Mouse (Mus musculus): ENCODE results near the gene Cox19. TPM values are rescaled to one million over a fixed set of nuclear protein-coding genes. Genes with fewer than 3 reads are reported as not detected.
"Not testable (repeated sequence)": the region's sequence is repeated elsewhere in the genome, so short reads cannot be mapped to it uniquely, and the experiment has no call there.

The Cox19 gene
- total RNA-seq, 1 experiment from 2014 or later, result 68.3 TPM

DNA sequence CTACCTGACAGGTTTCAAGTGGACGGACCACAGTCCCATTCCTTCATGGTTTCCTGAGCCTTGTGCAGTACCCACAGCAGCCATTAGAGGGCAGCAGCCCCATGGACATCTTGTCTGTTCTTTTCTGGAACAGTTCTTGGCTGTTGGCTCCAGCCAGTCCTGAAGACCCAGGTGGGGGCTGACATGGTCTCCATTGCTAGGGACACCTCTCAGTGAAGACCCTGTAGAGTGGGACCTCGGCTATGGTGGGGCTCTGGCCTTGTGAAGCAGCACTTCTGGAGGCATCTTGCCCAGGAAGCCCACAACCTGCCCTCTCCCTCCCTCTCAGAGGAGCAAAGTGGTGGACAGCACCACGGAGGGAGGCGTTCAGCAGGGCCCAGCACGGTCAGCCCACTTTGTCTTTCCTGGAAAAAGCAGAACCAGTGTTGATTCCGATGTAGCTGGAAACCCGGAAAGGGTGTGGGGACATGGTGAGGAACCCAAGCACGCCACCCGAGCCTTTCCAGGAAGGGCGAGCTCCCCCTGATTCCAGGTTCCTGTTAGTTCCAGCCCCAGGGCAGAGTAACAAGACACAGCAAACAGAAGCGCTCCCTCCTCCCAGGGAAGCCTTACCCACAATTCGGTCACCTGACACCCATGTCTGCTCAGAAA lies 13.2 kb upstream of the Cox19 start:
- peak; percentile 90 for DNase-seq

DNA sequence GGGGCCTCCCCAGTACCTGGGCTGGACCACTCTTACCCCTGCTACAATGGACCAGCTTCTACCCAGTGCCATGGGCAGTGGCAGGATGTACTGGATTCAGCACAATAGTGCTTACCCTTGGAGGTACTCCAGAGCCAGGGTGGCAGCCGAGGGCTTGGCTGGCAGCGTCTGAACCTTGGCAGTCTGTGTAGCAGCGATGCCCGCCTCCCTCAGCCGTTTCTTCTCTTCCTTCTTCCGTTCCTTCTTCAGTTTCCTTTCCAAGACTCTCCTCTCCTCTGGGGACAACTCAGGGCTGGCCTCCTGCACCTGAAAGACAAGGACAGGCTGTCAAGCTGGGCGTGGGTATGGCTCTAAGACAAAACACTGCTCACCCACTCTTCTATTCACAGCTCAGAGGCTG lies 12.6 kb upstream of the Cox19 start:
- DNase-seq, result no peak

DNA sequence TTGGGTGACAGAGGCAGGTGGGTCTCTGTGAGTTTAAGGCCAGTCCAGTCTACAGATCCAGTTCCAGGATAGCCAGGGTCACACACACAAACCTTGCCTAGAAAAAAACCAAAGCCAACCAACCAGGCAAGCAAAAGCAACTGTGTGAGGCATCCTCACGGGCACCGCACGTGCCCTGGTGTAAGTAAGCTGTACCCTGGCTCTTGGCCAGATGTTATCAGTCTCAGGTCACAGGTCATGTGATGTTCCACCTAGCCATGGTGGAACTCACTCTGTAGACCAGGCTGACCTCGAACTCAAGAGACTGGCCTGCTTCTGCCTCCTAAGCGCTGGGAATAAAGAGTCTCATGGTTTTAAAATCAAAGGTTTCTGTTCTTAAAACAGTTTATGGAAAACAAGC lies 8.0 kb upstream of the Cox19 start:
- DNase-seq, result no peak

DNA sequence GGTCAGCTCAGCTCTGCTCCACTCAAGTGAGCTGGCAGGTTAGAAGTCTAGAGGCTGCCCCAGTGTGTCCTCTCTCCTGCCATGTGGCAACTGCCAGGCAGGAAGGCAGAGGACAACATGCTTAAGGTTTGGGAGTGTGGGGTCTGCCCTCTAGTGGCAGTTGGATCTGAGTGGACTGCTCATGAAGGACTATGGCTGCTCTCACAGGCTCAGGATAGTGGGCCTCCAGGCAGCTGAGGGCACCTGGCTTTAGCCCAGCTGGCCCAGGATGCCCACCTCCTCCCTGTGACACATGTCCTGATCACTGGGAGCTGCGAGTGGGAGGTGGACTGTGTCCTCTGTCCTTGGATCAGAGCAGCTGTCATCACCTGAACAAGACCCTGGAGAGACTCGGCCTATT lies 7.4 kb upstream of the Cox19 start:
- DNase-seq, result peak; percentile 62

DNA sequence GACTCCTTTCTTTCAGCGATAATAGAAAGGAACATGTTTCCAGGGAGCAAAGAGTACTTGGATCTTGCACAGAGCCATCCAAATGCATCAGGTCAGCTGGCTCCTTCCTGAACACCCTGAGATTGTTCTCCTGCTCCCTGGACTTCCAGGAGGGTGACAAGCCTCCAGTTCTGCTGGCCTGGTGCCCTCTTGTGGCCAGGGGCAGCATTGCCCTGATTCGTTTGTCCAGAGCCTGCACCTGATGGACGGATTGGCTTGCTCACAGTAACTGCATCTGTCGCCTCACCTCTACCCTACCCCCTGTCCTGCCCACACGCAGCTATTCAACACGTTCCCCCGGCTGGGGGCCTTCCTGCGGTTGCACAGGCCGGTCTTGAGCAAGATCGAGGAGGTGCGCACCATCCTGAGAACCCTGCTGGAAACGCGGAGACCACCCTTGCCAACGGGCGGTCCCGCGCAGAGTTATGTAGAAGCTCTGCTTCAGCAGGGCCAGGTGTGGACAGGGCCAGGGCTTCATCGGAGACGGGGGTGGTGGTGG lies 4.1 kb upstream of the Cox19 start:
- peak; percentile 93 for DNase-seq

DNA sequence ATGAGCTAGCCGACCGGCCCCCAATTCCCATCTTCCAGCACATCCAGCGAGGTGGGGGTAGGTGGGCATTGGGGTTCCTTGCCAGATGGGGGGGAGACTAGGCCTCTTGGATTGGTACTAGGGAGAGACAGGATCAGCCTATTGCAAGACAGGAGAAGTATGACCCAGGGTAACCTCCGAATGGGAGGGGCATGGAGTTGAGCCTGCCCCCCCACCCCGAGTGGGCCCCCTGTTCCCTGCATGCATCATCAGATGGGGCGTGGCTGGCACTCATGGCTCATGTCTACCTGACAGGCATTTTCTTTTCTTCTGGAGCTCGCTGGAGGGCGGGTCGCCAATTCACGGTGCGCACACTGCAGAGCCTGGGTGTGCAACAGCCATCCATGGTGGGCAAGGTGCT lies 2.7 kb upstream of the Cox19 start:
- no peak for DNase-seq

DNA sequence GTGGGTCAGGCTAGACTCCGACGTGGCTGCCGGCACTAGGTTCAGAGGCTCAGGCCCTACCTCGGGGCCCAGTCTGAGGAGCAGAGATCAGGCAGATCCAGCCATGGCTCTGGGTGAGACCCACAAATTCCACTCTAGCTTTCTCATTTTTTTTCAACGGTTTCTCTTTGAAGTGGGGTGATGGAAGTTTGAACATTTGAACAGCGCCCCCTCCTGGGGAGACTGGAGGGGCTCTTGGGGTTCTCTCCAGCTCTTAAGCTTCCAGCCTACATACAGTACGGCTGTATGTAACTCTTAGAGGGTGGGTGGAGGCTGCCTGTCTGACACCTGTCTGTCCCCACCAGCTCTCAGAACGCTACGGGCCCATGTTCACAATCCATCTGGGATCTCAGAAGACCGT lies 2.3 kb upstream of the Cox19 start:
- peak; percentile 71 for DNase-seq

DNA sequence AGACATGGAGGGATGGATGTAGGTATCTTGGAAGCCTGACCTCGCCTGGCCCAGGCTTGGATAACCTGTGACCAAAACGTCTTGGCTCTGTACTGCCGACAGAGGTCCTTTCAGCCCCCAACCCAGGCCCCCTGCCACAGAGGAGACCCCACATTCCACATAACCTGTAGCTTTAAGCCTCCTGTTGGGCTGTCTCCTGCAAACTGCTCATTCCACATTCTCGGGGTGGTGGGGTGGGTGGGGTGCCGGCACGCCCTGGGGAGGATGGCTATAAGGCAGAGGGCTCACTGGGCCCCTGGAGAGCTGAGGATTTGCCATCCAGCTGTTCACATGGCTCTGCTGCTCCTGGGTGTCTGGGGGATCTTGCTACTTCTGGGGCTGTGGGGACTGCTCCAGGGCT lies 1.1 kb upstream of the Cox19 start, which contains the start of gene Cyp2w1:
Gene Cyp2w1, plus strand, starts transcription at position 301 of the 400 bp plus-strand sequence.
- no peak for DNase-seq

DNA sequence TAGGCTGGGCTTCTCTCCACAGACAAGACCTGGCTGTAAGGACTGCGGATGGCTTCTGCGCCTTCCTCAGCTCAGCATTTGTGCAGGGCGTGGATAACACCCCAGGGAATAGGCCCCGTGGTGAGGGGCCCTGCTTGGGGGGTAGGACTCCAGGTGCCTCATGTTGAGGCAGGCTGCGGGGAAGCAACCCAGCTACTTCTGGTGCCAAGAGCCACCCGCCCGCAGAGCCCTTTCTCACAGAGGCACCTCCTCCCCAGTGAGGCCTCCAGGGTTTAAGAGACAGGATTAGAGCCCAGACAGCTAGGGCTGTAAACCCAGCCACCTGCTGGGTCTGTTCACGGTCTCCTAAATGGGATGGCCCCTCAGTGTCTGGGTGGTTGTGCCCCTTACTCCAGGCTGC lies 410 bp upstream of the Cox19 start:
- no peak for DNase-seq

DNA sequence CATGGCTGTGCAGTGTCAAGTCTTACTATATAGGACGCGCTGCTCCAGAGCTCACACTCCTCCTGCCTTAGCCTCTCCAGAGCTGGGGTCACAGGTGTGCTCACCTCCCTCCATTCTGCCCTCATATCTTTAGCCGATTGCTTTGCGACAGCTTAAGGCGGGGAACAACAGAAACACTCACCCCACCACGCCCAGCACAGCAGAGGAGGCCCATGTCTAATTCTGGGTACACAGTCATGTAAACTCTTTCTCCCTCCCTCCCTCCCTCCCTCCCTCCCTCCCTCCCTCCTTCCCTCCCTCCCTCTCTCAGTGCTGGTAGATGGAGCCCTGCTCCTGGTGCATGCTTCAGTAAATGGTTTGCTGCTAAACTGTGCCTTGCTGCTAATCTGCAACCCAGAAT lies 1.5 kb downstream of the Cox19 start:
- no peak for DNase-seq

DNA sequence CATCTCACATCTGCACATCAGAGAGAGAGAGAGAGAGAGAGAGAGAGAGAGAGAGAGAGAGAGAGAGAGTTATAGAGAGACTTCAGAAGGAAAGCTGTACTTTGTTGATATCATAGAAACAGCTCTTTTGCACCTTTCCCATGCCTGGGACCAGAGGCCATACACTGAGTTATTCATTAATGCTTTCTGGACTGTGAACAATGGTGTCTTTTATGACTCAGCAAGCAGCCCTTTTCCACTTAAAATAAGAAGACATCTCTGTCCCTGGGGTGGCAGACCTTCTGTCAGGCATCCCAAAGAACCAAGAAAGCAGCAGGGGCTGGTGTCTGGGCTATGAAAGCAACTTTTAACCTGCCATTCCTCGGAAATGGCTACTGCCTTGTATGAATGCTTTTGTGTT lies 4.0 kb downstream of the Cox19 start:
- no peak for DNase-seq

DNA sequence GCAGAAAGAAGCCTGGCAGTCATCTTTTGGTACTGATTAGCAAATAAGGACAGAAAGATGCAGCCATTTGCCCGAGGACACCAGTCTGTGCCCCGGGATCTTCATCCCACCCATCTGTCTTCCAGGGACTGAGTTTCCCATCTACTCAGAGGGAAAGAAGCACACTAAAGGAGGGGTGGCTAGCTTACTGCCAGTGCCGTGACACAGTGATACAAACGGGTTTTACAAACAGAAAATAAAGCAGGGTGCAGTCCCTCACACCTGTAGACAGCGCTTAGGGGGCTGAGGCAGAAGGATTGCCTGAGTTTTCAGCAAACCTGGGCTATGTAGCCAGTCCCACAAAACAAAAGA lies 5.9 kb downstream of the Cox19 start:
- DNase-seq, result no peak

DNA sequence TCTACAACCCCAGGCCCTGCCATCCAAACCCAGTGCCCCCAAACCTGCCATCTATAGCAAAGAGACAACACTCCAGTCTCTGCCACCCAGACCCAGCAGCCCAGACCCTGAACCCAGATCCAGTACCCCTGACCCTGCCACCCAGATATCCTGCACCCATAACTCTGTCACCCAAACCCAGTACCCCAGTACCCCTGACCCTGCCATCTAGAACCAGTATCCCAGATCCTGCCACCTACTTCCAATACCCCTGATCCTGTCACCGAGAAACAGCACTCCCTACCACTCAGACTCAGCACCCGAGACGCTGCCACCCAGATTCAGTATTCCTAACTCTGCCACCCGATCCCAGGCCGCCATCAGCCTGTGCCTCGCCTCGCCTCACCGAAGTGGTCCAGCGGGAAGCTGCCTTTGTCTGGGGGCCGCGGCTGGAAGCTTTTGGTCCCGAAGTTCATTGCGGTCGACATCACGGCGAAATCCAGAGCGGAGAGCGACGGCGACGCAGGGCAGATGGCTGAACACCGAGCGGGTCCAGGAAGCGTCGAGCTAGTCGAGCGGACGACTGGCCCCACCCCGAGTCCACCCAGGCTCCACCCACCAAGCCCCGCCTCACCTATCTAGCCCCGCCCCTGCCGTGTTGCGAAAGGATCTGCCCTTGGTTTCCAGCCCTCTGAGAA lies 6.4 kb downstream of the Cox19 start:
- DNase-seq, result peak; percentile 99

DNA sequence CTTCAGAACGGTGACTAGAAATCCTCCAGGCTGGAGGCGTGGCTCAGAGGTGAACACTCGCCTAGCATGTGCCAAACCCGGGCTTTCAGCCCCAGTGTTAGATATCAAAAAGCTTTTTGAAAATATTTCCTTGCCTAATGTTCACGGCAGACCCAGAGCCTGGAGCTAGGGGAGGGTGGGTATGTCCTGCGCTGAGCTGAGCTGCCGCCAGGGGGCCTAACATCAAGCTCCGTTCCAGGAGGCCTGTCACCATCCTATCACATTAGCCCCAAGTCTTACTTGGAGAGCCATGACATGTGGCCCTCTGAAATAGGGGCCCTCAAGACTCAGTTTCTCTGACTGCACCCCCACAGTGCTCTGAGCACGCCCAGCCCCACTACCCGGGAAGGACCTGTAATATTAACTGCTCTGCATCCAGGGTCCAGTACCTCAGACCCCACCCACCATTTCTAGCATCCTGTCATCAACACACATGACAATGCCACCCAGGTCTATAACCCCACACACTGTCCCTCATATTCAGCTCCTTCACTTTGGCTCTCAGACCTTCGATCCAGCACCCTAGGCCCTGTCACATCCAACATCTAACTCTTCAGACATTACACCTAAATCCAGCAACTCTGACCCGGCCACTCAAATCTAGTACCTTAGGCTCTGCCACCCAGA lies 7.1 kb downstream of the Cox19 start:
- peak; percentile 91 for DNase-seq

DNA sequence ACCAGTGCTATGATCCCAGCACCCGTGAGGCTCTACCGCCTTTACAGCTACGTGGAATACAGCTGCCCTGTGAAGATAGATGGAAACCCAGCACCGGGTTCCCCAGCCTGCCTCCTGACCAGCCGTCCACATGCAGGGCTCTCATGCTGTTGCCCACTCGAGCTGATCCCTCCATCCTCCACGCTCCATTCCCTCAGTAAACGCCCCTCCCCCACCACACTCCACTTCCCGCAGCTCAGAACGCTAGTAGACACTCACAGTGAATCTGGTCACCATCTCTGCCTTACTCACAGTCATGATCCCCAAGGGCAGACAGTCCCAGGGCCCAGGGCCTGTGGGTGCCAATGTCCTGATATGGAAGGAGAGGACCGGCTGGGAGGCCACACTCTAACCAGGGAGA lies 12.3 kb downstream of the Cox19 start:
- no peak for DNase-seq

DNA sequence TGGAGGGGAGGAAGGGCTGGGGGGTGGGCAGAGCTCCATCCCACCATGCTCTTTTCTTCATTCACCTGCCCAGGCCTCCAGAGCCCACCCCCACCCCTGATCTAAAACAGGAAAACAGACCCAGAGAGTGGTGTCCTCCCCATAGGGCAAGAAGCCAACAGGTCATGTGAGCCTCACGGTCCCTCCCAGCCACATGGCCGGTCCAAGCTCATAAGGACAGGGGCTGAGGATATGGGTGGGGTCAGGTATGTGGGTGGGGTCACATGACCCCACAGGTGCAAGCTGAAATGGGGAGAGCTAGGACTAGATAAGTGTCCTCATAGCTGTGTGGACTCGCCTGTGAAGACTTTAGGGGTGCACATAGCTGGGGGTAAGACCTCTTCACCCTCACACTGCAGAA lies 12.8 kb downstream of the Cox19 start:
- no peak for DNase-seq

DNA sequence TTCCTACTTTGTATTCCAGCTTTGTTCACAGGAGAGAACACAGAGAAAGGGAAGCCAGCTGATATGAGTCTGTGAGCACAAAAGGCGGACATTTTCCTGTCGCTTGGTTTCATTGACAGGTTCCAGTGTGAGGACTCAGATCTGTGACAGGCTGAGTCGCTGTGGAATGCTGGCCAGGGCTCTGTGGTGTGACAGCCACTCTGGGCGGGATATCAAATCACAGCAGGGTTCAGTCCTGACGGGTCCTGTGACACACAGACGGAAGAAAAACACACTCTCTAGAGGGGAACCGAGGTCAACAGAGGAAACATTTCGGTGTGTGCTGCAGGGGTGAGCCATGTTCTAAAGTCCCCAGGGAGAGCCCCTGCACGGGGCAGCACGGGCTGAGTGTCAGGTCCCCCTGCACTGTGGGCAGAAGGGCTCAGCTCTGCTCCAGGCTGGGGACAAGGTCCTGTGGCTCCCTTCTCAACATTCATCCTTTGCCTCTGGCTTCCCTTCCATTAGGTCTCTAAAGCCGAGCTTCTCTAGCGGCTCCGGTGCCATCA lies 13.3 kb downstream of the Cox19 start:
- no peak for DNase-seq

DNA sequence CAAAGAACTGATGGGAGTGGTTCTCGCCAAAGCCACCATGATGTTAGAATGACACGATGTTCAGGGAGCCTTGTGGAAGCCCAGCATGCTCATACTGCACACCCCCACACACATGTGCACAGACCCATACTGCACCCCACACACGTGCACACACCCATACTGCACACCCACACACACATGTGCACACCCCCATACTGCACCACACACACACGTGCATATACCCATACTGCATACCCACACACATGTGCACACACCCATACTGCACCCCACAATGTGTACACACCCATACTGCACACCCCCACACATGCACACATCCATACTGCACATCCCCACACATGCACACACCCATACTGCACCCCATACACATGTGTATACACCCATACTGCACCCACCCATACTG lies 15.6 kb downstream of the Cox19 start:
- DNase-seq, result no peak

DNA sequence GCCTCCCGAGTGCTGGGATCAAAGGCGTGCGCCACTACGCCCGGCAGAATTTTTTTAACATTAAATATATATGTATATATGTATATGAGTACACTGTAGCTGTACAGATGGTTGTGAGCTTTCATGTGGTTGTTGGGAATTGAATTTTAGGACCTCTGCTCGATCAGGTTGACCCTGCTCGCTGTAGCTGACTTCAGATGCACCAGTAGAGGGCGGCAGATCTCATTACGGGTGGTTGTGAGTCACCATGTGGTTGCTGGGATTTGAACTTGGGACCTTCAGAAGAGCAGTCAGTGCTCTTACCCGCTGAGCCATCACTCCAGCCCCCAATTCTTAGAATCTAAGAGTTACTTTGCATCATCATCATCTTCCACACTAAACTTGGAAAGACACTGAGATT lies 16.8 kb downstream of the Cox19 start:
- DNase-seq, result not testable (repeated sequence)

DNA sequence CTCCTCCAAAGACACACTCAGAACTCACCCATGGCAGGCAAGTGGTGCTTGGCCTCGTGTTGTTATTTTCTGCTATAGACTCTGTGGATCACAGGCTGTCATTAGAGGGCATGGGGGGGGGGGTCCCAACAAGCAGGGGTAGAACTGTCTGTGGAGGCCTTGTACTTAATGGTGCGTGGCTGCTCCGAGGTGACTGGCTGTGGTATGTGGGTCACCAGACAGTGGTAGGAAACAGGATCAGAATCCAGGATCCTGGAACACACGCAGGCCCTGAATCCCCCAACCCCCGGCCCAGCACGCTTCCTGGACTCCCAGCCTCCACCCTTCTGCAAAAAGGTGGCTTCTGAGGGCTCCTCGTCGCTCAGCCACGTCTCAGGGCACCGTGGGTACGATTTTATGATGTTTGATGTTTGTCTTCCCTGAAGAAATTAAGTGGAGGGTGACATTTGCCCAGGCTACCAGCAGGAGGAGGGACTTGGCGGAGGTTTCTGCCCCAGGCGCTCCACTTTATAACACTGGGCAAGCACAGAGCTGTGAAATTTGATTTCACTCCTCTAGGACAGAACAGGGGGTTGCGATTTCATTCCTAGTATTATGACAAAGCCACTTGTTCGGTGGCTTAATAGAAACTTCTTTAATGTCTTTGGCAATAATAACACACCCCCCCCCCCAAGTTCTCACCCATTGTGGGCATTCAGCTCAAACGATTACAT lies 17.8 kb downstream of the Cox19 start:
- DNase-seq, result peak; percentile 53

DNA sequence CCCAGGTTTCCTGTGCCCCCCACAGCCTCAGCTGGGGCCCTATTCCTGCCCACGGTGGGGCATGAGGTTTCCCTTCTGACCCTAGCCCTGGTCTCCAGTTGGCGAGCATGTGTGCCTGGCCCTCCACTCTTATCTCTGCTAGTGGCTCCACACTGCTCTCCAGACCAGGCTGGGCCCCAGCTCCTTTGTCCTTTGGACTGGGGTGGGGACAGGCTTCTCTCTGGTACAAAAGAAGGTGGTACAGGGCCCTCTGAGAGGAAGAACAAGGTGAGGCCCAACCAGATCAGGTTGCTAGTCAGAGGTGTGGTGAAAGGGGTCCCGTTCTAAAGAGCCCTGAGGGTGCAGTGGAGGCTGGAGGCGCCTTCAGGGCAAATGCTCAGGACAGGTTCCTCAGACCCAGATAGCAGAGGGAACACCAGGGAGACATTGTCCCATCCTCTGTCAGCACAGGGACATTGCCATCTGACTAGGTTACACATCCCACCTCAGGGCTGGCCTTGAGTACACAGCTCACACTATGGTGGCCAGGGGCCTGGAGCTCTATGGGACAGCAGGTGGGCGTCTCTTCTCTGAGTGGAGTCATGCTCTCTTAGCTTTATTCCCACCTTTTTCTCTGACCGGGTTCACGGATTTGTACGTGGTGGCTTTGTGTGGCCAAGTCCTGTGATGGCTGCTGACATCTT lies 18.5 kb downstream of the Cox19 start:
- DNase-seq, result no peak

DNA sequence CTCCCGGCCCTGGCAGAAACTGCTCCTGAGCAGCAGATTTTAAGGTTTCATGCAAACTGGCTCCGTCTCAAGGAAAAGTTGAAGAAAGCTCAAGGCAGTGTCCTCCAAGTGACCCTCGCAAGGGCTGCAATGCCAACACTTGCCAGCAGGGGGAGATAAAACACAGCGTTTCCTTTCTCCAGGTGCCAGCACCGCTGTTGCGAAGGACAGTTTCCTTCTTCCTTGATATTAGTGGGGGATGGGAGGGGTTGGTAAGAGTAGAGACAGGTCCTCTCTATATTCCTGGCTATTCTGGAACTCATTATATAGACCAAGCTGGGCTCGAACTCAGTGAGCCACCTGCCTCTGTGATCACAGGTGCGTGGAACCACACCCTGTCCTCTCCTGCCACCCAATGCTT lies 19.5 kb downstream of the Cox19 start:
- DNase-seq, result peak; percentile 88
